Mouse (Mus musculus): ENCODE results near the gene D130043K22Rik. TPM values are rescaled to one million over a fixed set of nuclear protein-coding genes. Genes with fewer than 3 reads are reported as not detected.
"Not testable (repeated sequence)": the region's sequence is repeated elsewhere in the genome, so short reads cannot be mapped to it uniquely, and the experiment has no call there.

D130043K22Rik gene
- total RNA-seq, 2 experiments from 2014 or later, result 19.1 to 22.2 TPM

GRCm38 (mm10) chr13:24831353-24832130 is 13.4 kb upstream of the D130043K22Rik start, which contains the start of the genes Acot13 and Tdp2:
TSS of gene Acot13 (minus strand) at chr13:24831540.
TSS of gene Tdp2 (plus strand) at chr13:24831679.
- peak; percentile 98 for DNase-seq
- intact Hi-C loops (cut with DNase I), result no loop called here

GRCm38 (mm10) chr13:24832131-24832810 is 12.7 kb upstream of the D130043K22Rik start:
- intact Hi-C loops (cut with DNase I), result no loop called here
- no peak for DNase-seq

- no peak for DNase-seq
- intact Hi-C loops (cut with DNase I), result no loop called here
These were observed 12.2 kb upstream of the D130043K22Rik start for GRCm38 (mm10) chr13:24832811-24833155.

GRCm38 (mm10) chr13:24837765-24838164 is 7.2 kb upstream of the D130043K22Rik start:
- intact Hi-C loops (cut with DNase I); DNase-seq: not testable (repeated sequence)

- DNase-seq, result no peak
- intact Hi-C loops (cut with DNase I), result no loop called here
These were observed 5.1 kb upstream of the D130043K22Rik start for GRCm38 (mm10) chr13:24839831-24840230.

- intact Hi-C loops (cut with DNase I), result no loop called here
- DNase-seq, result no peak
These were observed 3.2 kb upstream of the D130043K22Rik start for GRCm38 (mm10) chr13:24841702-24842101.

GRCm38 (mm10) chr13:24849318-24849717 is 4.4 kb downstream of the D130043K22Rik start:
- intact Hi-C loops (cut with DNase I), result no loop called here
- no peak for DNase-seq

GRCm38 (mm10) chr13:24851989-24852388 is 7.1 kb downstream of the D130043K22Rik start:
- DNase-seq, result no peak
- intact Hi-C loops (cut with DNase I), result no loop called here

GRCm38 (mm10) chr13:24852570-24852969 is 7.6 kb downstream of the D130043K22Rik start:
- intact Hi-C loops (cut with DNase I), result no loop called here
- no peak for DNase-seq

GRCm38 (mm10) chr13:24859115-24859514 is 14.2 kb downstream of the D130043K22Rik start:
- intact Hi-C loops (cut with DNase I), result no loop called here
- no peak for DNase-seq

GRCm38 (mm10) chr13:24861084-24861483 is 16.1 kb downstream of the D130043K22Rik start:
- no peak for DNase-seq
- intact Hi-C loops (cut with DNase I), result no loop called here

GRCm38 (mm10) chr13:24862021-24862420 is 17.1 kb downstream of the D130043K22Rik start:
- DNase-seq, result no peak
- intact Hi-C loops (cut with DNase I), result no loop called here

GRCm38 (mm10) chr13:24862520-24862919 is 17.6 kb downstream of the D130043K22Rik start:
- peak; percentile 38 for DNase-seq
- intact Hi-C loops (cut with DNase I), result no loop called here

GRCm38 (mm10) chr13:24866430-24867402 is 21.8 kb downstream of the D130043K22Rik start:
- no peak for DNase-seq
- intact Hi-C loops (cut with DNase I), result no loop called here

- intact Hi-C loops (cut with DNase I), result no loop called here
- DNase-seq, result no peak
These were observed 22.9 kb downstream of the D130043K22Rik start for GRCm38 (mm10) chr13:24867789-24868188.

- intact Hi-C loops (cut with DNase I), result no loop called here
- DNase-seq, result no peak
These were observed 23.3 kb downstream of the D130043K22Rik start for GRCm38 (mm10) chr13:24868233-24868632.

- intact Hi-C loops (cut with DNase I), result no loop called here
These were observed 34.6 kb downstream of the D130043K22Rik start for GRCm38 (mm10) chr13:24879359-24880040.

GRCm38 (mm10) chr13:24880208-24880607 is 35.3 kb downstream of the D130043K22Rik start:
- intact Hi-C loops (cut with DNase I), result no loop called here
- DNase-seq, result no peak

More at GRCm38 (mm10) chr13:24879359-24880040, 34.6 kb downstream of the D130043K22Rik start:
- DNase-seq, result no peak

GRCm38 (mm10) chr13:24880704-24881103 is 35.8 kb downstream of the D130043K22Rik start:
- intact Hi-C loops (cut with DNase I), result no loop called here

GRCm38 (mm10) chr13:24882411-24882810 is 37.5 kb downstream of the D130043K22Rik start:
- intact Hi-C loops (cut with DNase I), result no loop called here
- DNase-seq, result peak; percentile 24

More at GRCm38 (mm10) chr13:24880704-24881103, 35.8 kb downstream of the D130043K22Rik start:
- DNase-seq, result no peak

Data from left cerebral cortex, postnatal 4 days (tissue).